Mouse (Mus musculus) natural killer cell, adult 2 months (primary cell): ENCODE data around the gene Gm47955.
"Not testable (repeated sequence)": the region's sequence is repeated elsewhere in the genome, so short reads cannot be mapped to it uniquely, and the experiment has no call there.

ENCODE experiments used
- DNase-seq, 2 experiments: peaks; one replicate each; pipeline ENCODE4 v3.0.0; 2022; ENCODE audit warnings: low spot score in 2 of 2

Gene Gm47955

GRCm38 (mm10) chr1:82992093-82992492 is 32.0 kb downstream of the Gm47955 start:
- no peak for DNase-seq

DNA sequence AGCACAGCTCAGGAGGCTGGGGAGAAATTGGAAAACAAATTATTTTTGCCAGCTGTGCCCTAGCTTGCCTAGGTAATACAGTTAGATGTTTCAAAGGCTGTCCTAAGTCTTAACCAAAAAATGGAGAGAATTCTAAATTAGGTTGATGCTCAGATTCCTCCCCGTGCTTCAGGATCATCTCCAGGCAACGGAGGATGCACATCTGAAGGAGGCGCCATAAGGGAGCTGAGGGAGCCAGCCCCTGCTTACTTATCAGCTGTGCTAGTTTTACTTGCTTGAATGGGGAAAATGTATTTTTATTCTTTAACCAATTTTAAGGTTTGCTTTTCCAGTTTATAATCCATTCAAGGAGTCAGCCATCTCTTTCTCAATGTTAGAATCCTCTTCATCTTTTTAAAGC is 33.9 kb downstream of the Gm47955 start:
- no peak for DNase-seq

GRCm38 (mm10) chr1:83000306-83000705 is 40.2 kb downstream of the Gm47955 start, which contains the start of gene Gm47959:
Gene Gm47959 (plus strand): TSS chr1:83000548.
- DNase-seq = not testable (repeated sequence)

- no peak for DNase-seq
Measured at GRCm38 (mm10) chr1:83006218-83007179, 46.4 kb downstream of the Gm47955 start.

DNA sequence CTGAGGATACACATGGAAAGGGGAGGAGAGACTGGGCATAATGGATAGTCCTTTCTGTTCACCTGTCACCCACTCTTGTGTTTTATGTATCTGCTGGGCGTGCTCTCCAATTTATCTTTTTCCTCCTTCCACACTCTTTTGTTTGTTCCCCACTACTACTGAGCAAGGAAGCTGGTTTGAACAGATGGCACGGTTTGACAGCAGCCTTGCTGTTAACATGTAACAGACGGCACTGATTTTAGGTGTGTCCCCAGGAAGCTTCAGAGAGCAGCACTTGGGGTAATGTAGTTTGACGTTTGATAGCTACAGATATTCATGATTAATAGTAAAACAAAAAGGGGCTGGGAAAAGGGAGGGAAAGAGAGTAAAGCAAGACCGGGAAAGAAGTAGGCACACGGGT is 47.4 kb downstream of the Gm47955 start:
- DNase-seq = no peak
